Mouse (Mus musculus): ENCODE results near the gene Zbtb8os.

Gene Zbtb8os

DNA sequence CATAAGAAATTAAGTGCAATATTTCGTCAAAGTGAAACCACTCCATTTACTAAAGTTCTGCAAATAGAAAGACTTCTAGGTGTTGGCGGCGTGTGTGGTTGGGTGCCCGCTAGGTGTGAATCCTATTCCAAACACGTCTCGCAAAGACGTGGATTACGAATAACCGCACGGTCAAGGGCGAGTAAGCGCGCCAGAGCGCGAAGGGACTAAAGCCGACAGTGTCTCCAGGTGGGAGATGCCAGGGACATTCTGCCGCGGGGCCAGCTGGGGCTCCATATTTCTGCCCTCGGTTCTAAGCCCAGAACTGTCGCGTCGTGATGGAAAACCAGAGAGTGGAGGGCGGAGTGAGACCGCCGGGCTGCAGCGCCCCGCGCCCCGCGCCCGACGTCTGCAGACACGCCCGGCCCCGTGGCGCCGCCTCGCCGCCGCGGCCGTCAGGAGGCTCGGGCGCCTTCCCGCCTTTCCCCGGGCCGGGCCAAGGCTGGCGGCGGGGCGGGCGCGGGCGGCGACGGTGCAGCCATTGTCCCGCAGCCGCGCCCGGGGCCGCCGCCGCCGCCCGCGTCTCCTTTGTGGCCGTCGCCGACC lies 41.6 kb downstream of the Zbtb8os start:
- DNase-seq (ENCODE audit: low read depth, low spot score): peak; percentile 30

DNA sequence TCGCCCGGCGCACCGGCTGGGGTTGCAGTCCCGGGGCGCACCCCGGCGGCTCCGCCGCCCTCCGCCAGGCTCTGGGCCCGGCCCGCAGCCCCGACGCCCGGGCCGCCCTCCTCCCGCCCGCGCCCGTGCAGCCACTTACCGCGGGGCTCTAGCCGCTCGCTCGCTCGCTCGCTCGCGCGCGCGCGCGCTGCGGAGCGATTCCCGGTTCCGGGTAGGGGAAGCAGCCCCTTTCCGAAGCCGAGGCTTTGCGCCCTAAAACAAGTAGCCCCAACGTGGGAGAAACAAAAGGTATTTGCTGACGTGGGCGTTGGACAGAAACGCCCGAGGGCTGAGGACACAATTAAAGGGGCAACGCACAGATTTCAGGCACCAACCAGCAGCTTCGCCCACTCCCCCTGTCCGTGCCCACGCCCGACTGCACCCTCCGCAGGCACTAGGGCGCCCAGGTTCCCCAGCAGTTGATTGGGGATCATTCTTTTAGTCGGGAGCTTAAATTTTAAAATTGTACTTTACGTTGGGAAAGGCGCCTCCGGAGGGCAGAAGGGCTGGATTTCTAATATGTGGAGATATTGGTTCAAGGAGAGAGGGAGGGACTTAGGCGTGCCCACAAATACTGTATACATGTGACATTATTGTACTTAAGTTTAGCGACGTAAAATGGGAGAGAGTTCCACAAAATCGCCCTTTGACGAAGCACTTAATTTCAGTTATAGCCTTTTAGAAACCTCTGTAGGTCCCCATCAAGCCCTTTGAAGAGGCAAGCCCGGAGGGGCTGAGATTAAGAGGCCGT lies 42.3 kb downstream of the Zbtb8os start, which contains the start of gene Zbtb8a:
Gene Zbtb8a (minus strand): TSS at position 516 of the 790 bp plus-strand sequence.
- DNase-seq (ENCODE audit: low read depth, low spot score): peak; percentile 40

DNA sequence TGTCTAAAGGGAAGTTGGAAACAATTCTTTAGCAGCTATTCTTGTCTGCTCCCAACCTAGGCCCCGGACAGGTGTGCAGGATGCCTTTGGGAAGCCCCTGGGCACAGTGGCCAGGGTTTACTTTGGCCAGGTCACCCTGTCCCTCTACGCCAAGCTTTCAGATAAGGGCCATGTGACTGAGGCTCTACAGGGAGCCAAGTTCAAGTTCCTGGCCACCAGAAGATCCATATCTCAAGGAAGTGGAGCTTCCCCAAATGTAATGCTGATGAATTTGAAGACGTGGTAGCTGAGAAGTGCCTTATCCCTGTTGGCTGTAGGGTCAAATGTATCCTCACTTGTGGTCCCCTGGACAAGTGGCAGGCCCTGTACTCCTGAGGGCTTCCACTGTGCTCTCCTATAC lies 44.3 kb downstream of the Zbtb8os start:
- DNase-seq (ENCODE audit: low read depth, low spot score): no peak

DNA sequence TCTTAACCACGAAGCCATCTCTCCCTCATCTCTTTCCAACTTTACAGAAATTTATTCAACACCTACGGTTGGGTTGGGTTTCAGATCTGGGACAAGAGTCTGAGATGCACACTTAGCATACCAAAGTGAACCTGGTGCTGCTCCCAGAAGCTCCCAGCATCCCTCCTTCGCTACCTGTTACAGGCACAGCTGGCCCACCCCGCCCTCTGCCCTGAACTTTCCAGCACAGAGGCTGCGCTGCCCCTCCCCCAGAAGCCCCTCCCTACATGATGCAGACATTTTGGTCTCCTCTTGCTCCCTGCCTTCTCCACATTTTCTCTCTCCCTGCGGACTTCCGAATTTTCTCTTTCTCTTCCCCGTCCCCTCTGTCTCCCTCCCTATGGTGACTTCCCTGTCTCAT lies 45.7 kb downstream of the Zbtb8os start:
- no peak for DNase-seq (ENCODE audit: low read depth, low spot score)

DNA sequence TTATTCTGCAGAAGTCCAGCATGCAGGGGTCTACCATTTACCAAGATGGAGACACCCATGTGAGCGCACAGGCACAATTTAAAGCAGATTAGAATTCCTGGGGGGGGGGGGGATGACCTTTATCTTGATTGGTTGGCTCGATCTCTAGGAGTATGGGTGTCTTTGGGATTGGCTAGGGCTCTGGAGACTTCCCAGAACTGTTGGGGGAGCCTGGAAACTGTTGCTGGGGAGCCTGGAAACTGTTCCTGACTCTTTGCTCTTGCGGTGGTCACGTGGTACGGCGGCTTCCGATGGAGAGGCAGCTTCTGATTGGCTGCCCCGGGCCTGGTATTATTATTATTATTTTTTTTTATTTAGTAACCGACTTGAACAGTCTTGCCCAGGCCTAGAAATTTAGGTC lies 46.5 kb downstream of the Zbtb8os start:
- DNase-seq (ENCODE audit: low read depth, low spot score): no peak

DNA sequence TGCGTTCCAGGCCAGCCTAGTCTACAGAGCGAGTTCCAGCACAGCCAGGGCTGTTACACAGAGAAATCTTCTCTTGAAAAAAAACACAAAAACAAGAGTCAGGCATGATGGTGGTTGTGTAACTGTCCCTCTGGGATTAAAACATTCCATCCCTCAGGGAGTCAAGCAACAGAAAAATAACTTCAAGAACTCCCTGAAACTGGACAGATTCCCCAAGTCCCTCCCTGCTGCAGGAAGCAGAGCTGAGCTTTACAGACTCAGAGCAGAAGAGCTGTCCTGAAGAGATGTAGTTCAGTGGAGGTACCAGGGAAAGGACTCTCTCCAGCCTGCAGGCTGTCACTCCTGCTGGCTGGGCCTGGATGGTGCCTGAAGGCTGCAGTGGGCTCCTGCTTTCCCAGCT lies 47.0 kb downstream of the Zbtb8os start:
- DNase-seq (ENCODE audit: low read depth, low spot score): no peak

DNA sequence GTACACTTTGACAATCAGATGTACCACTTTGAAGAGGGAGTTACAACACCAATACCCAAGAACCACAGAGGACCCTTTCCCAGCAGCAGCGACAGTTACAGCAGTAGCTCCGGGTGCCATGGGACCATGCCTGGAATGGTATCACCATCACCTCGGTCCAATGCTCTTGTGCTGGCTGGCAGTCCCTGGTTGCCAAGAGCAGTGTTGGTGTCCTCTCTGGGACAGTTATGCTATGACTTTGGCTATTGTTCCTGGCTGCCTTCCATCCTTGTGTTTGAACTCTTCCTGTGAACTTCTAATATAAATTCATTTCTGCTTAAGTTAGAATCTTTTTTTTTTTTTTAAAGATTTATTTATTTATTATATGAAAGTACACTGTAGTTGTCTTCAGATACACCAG lies 48.1 kb downstream of the Zbtb8os start:
- no peak for DNase-seq (ENCODE audit: low read depth, low spot score)

DNA sequence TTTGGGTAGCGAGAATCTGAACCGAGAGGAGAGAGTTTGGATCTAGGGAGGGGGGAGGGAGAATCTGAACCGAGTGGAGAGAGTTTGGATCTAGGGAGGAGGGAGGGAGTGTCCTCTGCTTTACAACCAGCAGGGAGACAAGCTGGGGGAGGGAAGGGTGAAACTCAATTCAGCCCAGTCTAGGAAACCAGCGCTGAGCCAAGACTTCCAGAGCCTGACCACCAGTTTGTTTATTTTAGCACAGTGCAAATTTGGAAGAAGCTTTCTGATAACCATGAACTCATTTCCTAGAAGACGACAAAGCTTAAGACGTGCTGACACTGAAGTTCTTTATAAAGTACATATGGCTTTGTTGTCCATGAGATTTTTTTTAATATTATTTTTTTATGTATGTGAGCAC lies 48.9 kb downstream of the Zbtb8os start:
- DNase-seq (ENCODE audit: low read depth, low spot score): no peak

DNA sequence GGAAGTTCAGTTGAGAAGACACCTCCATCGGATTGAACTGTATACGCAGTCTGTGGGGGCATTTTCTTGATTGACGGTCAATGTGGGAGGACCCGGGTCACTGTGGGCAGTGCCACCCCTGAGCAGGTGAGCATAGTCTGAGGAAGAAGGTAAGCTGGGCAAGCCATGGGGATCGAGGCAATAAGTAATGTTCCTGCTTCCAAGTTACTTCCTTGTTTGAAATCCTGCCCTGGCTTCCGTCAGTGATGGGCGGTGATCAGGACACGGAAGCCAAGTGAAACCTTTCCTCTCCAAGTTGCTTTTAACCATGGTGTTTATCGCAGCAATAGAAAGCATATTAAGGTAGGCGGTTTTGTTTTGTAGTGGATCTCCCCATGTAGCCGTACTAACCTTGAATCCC lies 50.2 kb downstream of the Zbtb8os start:
- DNase-seq (ENCODE audit: low read depth, low spot score): no peak

DNA sequence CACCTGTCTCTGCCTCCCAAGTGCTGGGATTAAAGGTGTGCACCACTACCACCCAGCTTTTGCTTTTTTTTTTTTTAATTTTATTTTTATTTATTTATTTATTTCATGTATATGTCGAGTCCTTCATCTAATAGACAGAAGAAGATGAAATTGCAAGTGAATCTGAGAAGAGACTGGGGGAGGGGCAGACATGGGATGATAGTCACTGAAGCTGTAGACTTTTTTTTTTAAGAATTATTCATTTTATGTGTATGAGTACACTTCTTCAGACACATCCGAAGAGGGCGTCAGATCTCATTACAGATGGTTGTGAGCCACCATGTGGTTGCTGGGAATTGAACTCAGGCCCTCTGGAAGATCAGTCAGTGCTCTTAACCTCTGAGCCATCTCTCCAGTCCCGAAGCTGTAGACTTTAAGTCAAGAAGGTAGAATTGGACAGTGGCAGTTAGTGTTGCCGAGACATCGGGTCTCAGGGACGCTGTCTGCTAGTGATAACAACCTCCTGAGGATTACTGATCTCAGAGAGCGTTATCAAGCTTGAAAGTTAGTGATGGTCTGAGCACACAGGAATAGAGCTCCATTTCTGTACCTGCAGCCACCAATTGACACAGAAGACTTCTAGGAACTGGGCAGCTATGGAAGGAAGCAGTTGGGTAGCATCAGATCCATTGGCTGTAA lies 50.9 kb downstream of the Zbtb8os start:
- no peak for DNase-seq (ENCODE audit: low read depth, low spot score)

DNA sequence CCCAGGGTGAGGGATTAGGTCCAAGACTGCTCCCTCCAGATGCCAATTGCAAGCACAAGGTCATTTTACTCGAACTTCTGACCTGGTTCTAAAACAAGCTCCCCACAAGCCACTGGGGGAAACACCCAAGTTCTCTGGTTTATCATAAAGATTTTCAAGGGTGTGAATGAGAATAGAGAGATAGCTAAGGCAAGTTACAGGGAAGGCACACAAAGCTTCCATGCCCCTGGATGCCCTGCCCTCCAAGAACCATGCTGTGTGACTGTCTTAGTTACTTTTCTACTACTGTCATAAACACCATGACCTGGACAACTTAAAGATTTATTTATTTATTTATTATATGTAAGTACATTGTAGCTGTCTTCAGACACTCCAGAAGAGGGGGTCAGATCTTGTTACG lies 51.5 kb downstream of the Zbtb8os start:
- no peak for DNase-seq (ENCODE audit: low read depth, low spot score)

DNA sequence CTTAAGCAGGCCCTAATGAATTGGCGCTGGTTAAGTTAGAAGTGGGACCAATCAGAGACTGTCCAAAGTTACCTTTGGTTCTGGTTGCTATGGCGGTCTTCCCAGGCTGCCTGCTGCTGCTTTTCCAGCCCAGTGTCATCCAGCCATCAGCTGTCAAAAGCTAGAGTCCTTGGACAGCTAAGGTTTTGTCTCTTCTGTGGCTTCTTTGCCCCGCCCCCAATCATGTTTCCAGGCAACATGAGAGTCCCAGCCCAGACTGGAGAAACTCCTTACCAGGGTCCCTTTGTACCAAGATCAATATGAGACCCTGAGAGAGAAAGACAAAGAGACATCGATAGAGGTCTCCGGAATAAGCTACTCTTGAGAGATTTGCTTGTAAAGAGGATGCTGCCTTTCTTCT lies 52.9 kb downstream of the Zbtb8os start:
- DNase-seq (ENCODE audit: low read depth, low spot score): no peak

DNA sequence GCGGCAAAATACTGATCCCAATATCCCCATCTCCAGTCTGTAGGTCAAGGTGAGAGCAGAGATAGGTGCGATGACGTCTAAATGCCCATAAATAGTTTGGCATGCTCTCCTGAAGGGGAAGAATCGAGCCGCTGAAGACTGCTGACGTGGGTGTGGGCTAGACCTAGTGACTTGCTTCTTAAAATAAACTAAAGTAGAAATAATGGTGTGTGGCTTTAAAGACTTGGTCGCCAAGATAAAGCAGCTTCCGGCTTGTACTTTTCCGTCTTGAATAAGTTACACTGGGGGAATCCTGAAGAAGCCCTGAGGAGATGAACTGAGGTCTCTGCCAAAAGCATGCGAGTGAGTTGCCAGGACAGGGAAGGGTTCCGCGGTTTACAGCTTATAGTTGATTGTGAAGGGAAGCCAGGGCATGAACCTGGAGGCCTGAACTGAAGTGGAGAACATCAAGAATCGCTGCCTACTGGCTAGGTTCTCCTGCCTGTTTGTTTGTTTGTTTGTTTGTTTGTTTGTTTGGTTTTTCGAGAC lies 54.8 kb downstream of the Zbtb8os start:
- no peak for DNase-seq (ENCODE audit: low read depth, low spot score)

DNA sequence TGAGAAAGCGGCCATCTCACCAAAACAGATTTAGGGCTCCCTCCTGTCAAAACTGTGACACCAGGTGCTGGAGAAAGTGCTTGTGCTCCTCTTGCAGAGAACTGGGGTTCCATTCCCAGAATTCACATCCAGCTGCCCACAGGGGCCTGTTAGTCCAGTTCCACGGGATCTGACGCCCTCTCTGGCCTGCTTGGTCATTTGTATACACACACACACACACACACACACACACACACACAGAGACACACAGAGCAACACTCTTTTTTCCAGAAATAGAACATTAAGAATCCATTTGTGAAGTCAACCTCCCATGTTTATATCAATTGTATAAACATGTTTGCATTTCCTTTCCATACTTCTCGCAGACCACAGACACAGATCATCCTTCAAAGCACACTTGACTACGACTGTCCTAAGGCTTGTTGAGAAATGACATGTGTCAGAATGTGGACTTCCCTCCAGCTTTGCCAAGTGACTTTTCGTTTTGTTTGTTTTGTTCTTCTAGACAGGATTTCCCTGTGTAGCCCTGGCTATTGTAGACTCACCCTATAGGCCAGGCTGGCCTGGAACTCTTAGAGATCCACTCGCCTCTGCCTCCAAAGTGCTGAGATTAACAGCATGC lies 55.6 kb downstream of the Zbtb8os start:
- DNase-seq (ENCODE audit: low read depth, low spot score): no peak

DNA sequence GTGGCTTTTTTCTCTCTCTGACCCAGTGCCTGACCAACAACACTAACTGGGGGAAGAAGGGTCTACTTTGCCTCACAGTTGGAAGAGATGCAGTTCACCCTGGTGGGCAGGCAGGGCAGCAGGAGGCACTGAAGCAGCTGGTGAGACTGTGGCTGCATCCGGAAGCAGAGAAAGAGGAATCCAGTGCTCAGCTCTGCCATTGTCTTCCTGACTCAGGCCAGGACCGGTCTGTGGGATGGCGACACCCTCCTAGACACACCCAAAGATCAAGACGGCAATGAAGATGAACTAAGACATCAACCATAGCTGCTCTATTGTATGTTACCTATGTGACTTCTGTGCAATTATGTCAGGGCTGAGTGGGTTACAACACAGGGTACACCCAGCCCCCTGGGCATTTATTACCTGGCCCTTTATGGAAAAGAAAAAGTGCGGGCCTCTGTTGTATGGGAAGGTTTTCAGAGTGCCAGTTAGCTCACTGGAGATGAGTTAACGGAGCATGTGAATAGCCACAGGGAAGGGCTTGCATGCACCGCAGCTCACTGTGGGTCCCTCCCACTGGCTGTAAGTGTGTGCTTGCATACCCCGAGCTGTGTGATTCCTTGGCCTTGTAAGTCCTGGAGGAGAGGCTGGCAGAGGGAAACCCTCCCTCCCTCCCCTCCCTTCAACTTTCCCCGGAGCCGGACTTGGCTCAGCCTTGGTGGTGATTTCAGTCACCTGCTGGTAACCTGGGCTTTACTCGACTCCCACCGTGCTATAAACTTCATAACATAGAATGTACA lies 58.8 kb downstream of the Zbtb8os start:
- DNase-seq (ENCODE audit: low read depth, low spot score): no peak

DNA sequence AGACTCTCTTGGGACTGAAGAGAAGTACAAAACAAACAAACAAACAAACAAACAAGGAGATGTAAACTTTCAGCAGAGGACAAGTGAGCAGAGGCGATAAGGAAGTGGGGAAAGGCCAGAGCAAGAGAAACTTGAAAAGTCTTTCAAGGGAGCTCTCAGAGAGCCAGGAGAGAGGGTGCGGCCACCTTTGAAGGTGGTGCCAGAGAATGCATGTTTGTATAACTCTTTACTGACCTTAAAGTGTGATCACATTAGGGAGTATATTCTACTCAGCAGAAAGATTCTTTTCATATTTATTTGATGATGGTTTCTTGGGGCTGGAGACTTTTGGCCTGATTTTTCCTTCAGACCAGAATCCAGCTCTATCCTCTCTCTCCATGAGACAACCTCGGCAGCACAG lies 61.5 kb downstream of the Zbtb8os start:
- no peak for DNase-seq (ENCODE audit: low read depth, low spot score)

DNA sequence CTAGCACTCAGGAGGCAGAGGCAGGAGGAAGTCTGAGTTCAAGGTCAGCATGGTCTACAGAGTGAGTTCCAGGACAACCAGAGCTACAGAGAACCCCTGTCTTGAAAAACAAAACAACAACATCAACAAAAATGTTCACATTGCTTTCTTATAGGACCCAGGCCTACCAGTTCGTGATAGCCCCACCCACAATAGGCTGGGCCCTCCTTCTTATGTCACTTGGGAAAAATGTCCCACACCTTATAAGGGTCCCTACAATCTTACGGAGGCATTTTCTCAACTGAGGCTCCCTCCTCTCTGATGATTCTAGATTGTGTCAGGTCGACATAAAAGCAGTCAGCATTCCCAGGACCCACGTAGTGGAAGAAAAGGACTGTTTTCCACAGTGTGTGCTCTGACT lies 64.3 kb downstream of the Zbtb8os start:
- no peak for DNase-seq (ENCODE audit: low read depth, low spot score)
